Mouse (Mus musculus) 3T3-L1 (cell line): ENCODE results near the gene Ifitm1.

Experiments
- DNase-seq: peaks from one replicate; pipeline ENCODE4 v3.0.0-alpha.2; 2015; ENCODE audit warnings: low read depth, low spot score

The Ifitm1 gene

GRCm38 (mm10) chr7:140966921-140967320 lies at the start of gene Ifitm1:
TSS of gene Ifitm1 (plus strand) at chr7:140967221.
- no peak for DNase-seq

DNA sequence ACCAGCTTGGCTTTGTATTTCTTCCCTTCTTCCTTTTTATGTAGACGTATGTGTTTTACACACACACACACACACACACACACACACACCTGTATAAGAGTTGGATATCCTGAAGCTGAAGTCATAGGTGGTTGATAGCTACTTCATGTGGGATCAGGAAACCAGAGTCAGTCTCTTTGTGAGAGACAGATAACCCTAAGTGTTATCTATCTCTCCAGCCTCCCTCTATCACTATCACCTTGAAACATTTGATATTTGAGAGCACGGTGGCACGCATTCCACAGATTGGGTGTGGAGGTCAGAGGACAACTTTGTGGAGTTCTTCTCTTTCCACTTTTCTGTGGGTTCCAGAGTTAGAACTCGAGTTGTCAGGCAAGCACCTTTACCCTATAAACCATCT lies 47.1 kb upstream of the Ifitm1 start:
- no peak for DNase-seq

DNA sequence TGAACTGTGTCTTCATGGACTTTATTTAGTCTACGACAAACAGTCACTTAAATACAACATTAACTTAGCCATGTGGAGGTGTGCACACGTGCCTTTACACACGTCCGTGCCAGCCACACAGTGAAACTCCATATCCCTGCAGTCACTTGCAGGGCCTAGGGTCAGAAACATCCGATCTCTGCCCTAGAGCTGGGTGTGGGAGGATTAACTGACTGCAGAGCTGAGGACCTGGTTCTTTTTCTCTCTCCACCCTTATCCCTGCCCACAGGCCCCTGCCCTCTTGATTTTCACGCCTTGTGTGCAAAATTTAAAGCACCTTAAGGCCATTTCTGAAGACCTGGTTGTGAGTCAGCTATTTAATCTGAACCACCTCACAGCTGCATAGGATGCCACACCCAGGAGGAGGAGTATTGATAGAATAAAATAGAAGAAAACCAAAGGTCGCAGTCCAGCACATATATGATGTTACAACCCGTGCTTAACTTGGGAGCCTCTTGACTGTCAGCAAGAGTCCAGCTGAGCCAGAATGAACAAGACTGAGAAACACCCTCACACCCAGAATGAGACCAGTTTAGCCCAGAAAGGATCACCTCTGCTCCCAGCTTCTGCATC lies 46.5 kb upstream of the Ifitm1 start, which contains the start of gene Nlrp6:
Nlrp6 (plus strand) TSS at position 485 of the 612 bp plus-strand sequence.
- DNase-seq, result no peak

- no peak for DNase-seq
Observed at GRCm38 (mm10) chr7:140921225-140921975, 45.6 kb upstream of the Ifitm1 start.

- no peak for DNase-seq
Observed at GRCm38 (mm10) chr7:140922398-140923069, 44.5 kb upstream of the Ifitm1 start.

GRCm38 (mm10) chr7:140923070-140923775 lies 43.8 kb upstream of the Ifitm1 start:
- no peak for DNase-seq

DNA sequence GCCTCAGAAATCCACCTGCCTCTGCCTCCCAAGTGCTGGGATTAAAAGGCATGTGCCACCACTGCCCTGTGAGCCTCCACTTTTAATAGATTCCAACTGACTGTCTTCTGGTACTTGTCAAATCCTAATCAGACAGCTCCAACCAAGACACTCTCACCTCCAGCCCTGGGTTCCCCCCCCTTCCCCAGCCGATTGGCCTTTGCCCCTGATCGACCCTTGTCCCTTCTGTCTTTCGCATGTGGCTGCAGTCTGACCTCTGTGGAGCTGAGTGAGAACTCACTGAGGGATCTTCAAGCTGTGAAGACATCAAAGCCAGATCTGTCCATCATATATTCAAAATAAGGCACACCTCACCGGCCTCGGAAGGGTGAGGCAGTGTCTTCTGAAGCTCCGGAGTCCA lies 39.8 kb upstream of the Ifitm1 start:
- DNase-seq, result no peak

- peak; percentile 17 for DNase-seq
Observed at GRCm38 (mm10) chr7:140938436-140938835, 28.6 kb upstream of the Ifitm1 start.

DNA sequence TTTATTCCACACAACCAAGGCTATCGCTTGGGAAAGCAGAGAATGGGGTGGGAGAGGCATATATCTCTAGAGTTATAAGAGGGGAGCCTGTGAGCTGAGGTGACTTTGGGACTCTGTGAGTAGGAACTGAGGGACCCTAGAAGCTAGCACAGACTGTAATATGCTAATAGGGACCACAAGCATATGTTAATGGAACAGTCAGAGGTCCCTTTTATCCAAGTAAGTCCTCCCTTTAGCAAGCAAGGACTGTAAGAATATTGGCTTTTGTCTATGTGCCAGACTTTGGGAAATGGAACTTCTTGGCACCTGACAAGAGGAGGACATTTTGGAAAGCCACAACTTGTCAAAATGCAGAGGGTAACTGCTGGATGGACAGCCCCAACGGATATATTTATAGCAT lies 28.1 kb upstream of the Ifitm1 start:
- no peak for DNase-seq

DNA sequence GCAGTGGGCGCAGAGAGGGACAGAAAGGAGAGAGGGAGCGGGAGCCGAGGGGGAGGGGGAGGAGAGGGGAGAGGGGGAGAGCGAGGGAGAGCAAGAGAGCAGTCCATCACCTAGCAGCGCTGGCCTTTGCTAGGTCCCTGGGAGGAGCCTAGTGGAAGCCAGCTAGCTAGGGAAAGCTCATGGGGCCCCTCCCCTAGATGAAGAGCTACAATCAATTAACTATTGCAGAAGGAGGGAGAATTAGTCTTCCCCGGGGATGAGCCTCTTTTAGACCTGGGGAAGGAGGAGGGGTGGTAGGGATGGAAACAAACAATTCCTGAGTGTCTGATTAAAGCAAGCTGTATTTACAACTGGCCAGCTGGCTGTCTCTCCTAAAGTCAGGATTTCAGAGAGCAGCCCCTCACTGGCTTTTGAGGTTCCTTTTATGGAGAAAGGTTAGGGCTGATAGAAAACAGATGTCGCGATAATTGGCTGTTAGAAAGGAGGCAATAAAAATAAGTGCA lies 27.3 kb upstream of the Ifitm1 start:
- DNase-seq, result peak; percentile 9

GRCm38 (mm10) chr7:140941222-140942051 lies 25.6 kb upstream of the Ifitm1 start, which contains the start of gene Pgghg:
TSS of gene Pgghg (plus strand) at chr7:140941391.
- peak; percentile 84 for DNase-seq

DNA sequence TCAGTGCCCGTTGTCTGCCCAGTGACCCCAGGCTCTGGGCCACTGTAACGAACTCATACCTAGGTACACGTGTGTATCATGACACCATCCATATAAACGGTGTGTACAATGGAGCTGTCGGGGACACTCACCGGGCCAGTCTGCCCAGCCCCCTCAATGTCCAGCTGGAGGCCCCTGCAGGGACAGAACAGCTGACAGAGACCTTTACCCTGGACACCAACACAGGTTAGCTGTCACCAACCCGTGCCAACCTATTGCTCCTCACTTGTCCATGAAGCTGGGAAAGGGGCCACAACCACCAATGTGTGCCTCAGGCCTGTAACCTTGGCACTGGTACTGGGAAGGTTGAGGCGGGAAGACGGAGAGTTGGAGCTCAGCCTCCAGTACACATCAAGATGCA lies 24.7 kb upstream of the Ifitm1 start:
- DNase-seq, result peak; percentile 24

- DNase-seq, result no peak
Observed at GRCm38 (mm10) chr7:140942811-140943210, 24.2 kb upstream of the Ifitm1 start.

DNA sequence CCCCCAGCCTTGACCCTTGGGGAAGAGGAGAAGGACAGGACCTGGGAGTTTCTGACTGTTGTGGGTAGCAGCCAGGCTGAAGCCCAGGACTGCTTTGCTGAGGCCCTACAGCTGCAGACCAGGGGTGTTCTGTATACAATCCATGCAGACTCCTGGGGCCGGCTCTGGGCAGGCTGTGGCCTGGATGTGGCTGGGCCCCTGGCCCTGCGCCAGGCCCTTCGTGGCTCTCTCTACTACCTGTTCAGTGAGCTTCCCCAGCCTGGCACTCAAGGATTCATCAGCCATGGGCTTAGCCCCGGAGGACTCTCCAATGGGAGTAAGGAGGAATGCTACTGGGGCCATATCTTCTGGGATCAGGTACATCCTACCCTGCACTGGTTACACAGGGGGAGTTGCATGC lies 23.7 kb upstream of the Ifitm1 start:
- DNase-seq, result no peak

DNA sequence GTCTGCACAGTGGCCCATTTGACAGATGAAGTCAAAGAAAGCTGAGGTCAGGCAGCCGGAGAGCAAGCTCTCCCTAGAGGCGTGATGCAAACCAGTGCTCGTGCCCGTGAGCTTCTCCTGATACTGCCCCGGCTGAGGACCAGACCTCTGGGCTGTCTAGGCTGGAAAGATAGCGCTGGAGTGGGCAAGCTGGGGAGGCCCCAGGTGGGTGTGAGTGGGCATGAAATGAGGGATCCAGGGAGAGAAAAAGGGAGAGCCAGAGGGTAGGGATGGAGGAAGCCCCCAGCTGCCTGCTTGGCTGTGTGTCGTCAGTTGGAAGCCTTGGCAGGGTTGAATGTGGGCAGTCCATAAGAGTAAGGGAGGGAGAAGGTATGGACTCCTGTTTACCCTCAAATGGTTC lies 22.8 kb upstream of the Ifitm1 start:
- DNase-seq, result no peak

DNA sequence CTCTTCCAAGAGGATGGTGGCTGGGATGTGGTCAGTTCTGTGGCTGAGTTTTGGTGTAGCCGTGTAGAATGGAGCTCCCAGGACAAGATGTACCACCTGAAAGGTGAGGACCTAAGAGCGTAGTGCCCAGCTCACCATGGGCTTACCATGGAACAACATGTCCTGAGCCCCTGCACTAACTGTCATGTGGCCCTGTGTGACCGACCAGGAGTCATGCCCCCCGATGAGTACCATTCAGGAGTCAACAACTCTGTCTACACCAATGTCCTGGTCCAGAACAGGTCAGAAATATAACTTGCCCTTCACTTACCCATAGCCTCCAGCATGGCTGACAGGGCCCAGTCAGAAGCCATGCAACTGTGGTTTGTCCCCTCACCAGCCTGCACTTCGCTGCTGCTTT lies 21.8 kb upstream of the Ifitm1 start:
- no peak for DNase-seq

DNA sequence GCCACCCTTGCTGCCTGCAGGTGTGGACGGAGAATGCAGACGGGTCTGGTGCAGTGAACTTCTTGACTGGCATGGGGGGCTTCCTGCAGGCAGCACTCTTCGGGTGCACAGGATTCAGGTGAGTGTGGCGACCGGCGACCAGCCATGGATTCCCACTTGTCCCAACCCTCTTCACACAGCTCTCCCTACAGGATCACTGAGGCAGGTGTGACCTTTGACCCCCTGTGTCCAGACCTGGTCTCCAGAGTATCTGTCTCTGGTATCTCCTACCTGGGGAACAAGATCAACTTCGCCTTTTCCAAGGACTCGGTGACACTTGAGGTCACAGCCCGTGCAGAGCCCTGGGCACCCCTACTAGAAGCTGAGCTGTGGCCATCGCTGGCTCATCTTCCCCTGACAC lies 20.7 kb upstream of the Ifitm1 start:
- no peak for DNase-seq

DNA sequence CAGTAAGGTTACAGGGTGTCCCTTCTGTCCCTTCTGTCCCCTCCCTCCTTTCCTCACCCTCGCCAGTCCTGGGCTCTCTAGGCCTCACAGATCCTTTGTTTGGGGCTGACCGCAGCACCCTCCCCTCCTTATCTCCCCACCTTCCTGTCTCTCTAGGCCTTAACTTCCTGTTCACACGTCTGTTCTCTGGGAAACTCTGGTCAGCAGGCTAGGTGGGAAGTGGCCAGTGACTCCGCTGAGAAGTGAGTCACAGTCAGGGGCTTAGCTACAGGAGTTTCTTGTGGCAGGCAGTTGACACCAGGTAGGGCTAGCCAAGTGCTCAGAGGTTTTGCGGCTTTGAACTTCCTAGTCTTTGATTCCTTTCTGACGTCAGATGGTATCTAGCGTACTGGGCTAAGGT lies 20.0 kb upstream of the Ifitm1 start:
- DNase-seq, result no peak

- no peak for DNase-seq
Observed at GRCm38 (mm10) chr7:140948161-140948560, 18.9 kb upstream of the Ifitm1 start.

GRCm38 (mm10) chr7:140949255-140949654 lies 17.8 kb upstream of the Ifitm1 start:
- DNase-seq, result no peak
